Mouse (Mus musculus) embryonic facial prominence, embryonic 14.5 days (tissue): ENCODE data around the gene Mef2b. TPM values are rescaled to one million over a fixed set of nuclear protein-coding genes. Genes with fewer than 3 reads are reported as not detected.

Experiments
- ATAC-seq: fragments of 200-750 bp; cut with Nextera tagmentation; 2 replicates; pipeline ENCODE4 v1.8.0; 2017; ENCODE audit warnings: low read depth, moderate number of reproducible peaks, moderate TSS enrichment
- DNase-seq: peaks from one replicate; pipeline ENCODE4 v3.0.0-alpha.2; 2015; ENCODE audit warnings: low spot score
- H3K27ac ChIP-seq: fragments of 300-500 bp; sonication (generic); replicated peaks from 2 replicates; pipeline ENCODE4 v1.5.1; 2014; ENCODE audit warnings: low read depth, mild to moderate bottlenecking, low read length, moderate library complexity
- H3K27me3 ChIP-seq: fragments of 300-500 bp; sonication (generic); replicated peaks from 2 replicates; pipeline ENCODE4 v1.6.1; 2014; ENCODE audit warnings: low read length; ENCODE audit not compliant: control insufficient read depth, insufficient read depth
- H3K36me3 ChIP-seq: fragments of 300-500 bp; sonication (generic); 2 replicates; pipeline ENCODE4 v1.6.1; 2014; ENCODE audit warnings: low read length, mixed read lengths; ENCODE audit not compliant: control insufficient read depth, insufficient read depth
- H3K4me1 ChIP-seq: fragments of 300-500 bp; sonication (generic); 2 replicates; pipeline ENCODE4 v1.6.1; 2014; ENCODE audit warnings: antibody characterized with exemption, low read length; ENCODE audit not compliant: control insufficient read depth, insufficient read depth
- H3K4me2 ChIP-seq: fragments of 300-500 bp; sonication (generic); 2 replicates; pipeline ENCODE4 v1.6.1; 2014; ENCODE audit warnings: low read depth, mild to moderate bottlenecking, low read length, moderate library complexity, mixed read lengths
- H3K4me3 ChIP-seq: fragments of 300-500 bp; sonication (generic); 2 replicates; pipeline ENCODE4 v1.5.1; 2014; ENCODE audit warnings: low read depth, mild to moderate bottlenecking, low read length
- H3K9ac ChIP-seq: fragments of 300-500 bp; sonication (generic); 2 replicates; pipeline ENCODE4 v1.6.1; 2014; ENCODE audit warnings: low read depth, mild to moderate bottlenecking, low read length, moderate library complexity, mixed read lengths
- H3K9me3 ChIP-seq: fragments of 300-500 bp; sonication (generic); 2 replicates; pipeline ENCODE4 v1.6.1; 2016; ENCODE audit warnings: low read length; ENCODE audit not compliant: control insufficient read depth
- WGBS: fragments of 180-500 bp; shearing (Covaris S2); extraction: QIAGEN DNeasy Blood & Tissue Kit; methylation state at CpG from one replicate; pipeline ENCODE4 v1.1.7; 2014; 5-methylcytosine and 5-hydroxymethylcytosine counted together
- polyA plus RNA-seq: library from polyadenylated mRNA; unstranded; fragments of >200 nt; fragmentation: Nextera tagmentation; extraction: Ambion mirVana; gene quantifications from 2 replicates; pipeline ENCODE4 v1.2.1, GENCODE M21; 2014

Gene Mef2b
- polyA plus RNA-seq, 1 experiment from 2014 or later: 4.9 TPM

GRCm38 (mm10) chr8:70112401-70113016, 27.0 kb upstream of the Mef2b start:
- DNase-seq (no peak), ATAC-seq (peak; percentile 44; the same call in 1 of the 2 replicates)
- H3K27me3 ChIP-seq: peaks cover 75% of the 10 kb centered on the region
- H3K4me1 ChIP-seq: 0 out of 2 replicates have a peak, but pooled peaks cover 4% of the 10 kb centered on the region
- no peak overlapping the region for H3K9ac ChIP-seq
- 8% methylated on average over 43 of the region's 43 CpGs for WGBS
- no peak overlapping the region for H3K27ac ChIP-seq
- no peak overlapping the region for H3K4me3 ChIP-seq
- no peaks in the 10 kb centered on the region for H3K36me3 ChIP-seq
- H3K9me3 ChIP-seq: no peaks in the 10 kb centered on the region
- no peak overlapping the region for H3K4me2 ChIP-seq

- no peak for DNase-seq
- H3K4me3 ChIP-seq: no peak overlapping the region
- no peak overlapping the region for H3K4me2 ChIP-seq
- H3K9ac ChIP-seq: no peak overlapping the region
- H3K4me1 ChIP-seq: 0 out of 2 replicates have a peak, but pooled peaks cover 4% of the 10 kb centered on the region
- H3K27me3 ChIP-seq: peaks cover 95% of the 10 kb centered on the region
- no peak overlapping the region for H3K27ac ChIP-seq
- ATAC-seq: no peak
- 14% methylated on average over 6 of the region's 6 CpGs for WGBS
- no peaks in the 10 kb centered on the region for H3K36me3 ChIP-seq
- H3K9me3 ChIP-seq: no peaks in the 10 kb centered on the region
Observed at GRCm38 (mm10) chr8:70114488-70114887, 25.0 kb upstream of the Mef2b start.

- Histone ChIP-seq H3K27ac (no peak overlapping the region), H3K9me3 (no peaks in the 10 kb centered on the region), H3K4me2 (no peak overlapping the region), H3K9ac (no peak overlapping the region), H3K36me3 (no peaks in the 10 kb centered on the region), H3K27me3 (peaks cover 98% of the 10 kb centered on the region), H3K4me1 (0 out of 2 replicates have a peak, but pooled peaks cover 4% of the 10 kb centered on the region), H3K4me3 (no peak overlapping the region)
- 69% methylated on average over 13 of the region's 13 CpGs for WGBS
- DNase-seq: no peak
- ATAC-seq: no peak
Observed at GRCm38 (mm10) chr8:70114892-70115291, 24.6 kb upstream of the Mef2b start.

GRCm38 (mm10) chr8:70117611-70118010, 21.9 kb upstream of the Mef2b start:
- DNase-seq: peak; percentile 72
- no peaks in the 10 kb centered on the region for H3K9me3 ChIP-seq

GRCm38 (mm10) chr8:70118726-70119700, 20.5 kb upstream of the Mef2b start:
- DNase-seq: no peak

More at GRCm38 (mm10) chr8:70117611-70118010, 21.9 kb upstream of the Mef2b start:
- Histone ChIP-seq H3K27ac (no peak overlapping the region), H3K4me2 (no peak overlapping the region), H3K36me3 (no peaks in the 10 kb centered on the region), H3K4me3 (no peak overlapping the region), H3K4me1 (no peaks in the 10 kb centered on the region), H3K27me3 (peaks cover 78% of the 10 kb centered on the region), H3K9ac (no peak overlapping the region)
- WGBS: 7% methylated on average over 9 of the region's 9 CpGs
- no peak for ATAC-seq

DNA sequence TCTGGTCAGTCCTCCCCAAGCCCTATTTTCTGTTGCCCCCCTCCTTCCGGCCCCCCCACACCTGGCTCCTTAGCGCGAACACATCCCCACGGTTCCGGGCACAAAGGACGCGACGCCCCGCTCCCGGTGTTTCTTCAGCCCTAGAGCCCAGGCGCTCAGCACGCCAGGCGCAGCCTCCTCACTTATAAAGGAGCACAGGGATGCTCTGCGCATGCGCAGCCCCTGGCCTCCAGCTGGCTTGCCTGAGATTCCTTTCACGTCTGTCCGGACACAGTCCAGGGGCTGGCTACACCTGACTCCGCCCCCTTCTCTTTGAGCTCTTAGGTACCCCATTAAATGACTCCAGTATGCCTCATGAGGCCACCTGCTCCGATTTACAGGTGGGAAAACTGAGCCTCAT, 18.8 kb upstream of the Mef2b start, which contains the start of gene Ncan:
Gene Ncan (minus strand): TSS at position 207 of the 400 bp plus-strand sequence.
- Histone ChIP-seq H3K4me1 (no peaks in the 10 kb centered on the region), H3K9me3 (no peaks in the 10 kb centered on the region), H3K9ac (peak within 1 kb of the TSS; percentile 51), H3K4me3 (peak within 1 kb of the TSS; percentile 19), H3K27me3 (peaks cover 47% of the 10 kb centered on the region), H3K36me3 (no peaks in the 10 kb centered on the region), H3K27ac (no peak within 1 kb of the TSS), H3K4me2 (peak within 1 kb of the TSS; percentile 48)
- DNase-seq: peak; percentile 86
- ATAC-seq: peak; percentile 65
- 1% methylated on average over 19 of the region's 19 CpGs for WGBS

More at GRCm38 (mm10) chr8:70118726-70119700, 20.5 kb upstream of the Mef2b start:
- H3K9me3 ChIP-seq: no peaks in the 10 kb centered on the region
- 10% methylated on average over 17 of the region's 17 CpGs for WGBS
- peaks cover 64% of the 10 kb centered on the region for H3K27me3 ChIP-seq
- H3K36me3 ChIP-seq: no peaks in the 10 kb centered on the region
- no peaks in the 10 kb centered on the region for H3K4me1 ChIP-seq
- peak overlapping the region; percentile 6; the same call in 1 of the 2 replicates for H3K4me2 ChIP-seq
- no peak overlapping the region for H3K27ac ChIP-seq
- peak; percentile 28; the same call in 1 of the 2 replicates for ATAC-seq
- no peak overlapping the region for H3K9ac ChIP-seq
- no peak overlapping the region; the same call in 1 of the 2 replicates for H3K4me3 ChIP-seq

- Histone ChIP-seq H3K27ac (no peak overlapping the region), H3K27me3 (peaks cover 28% of the 10 kb centered on the region), H3K9ac (no peak overlapping the region), H3K4me3 (no peak overlapping the region), H3K36me3 (no peaks in the 10 kb centered on the region), H3K4me2 (no peak overlapping the region), H3K4me1 (no peaks in the 10 kb centered on the region), H3K9me3 (no peaks in the 10 kb centered on the region)
- 58% methylated on average over 2 of the region's 2 CpGs for whole genome bisulfite sequencing
- ATAC-seq (no peak), DNase-seq (no peak)
Observed at GRCm38 (mm10) chr8:70122863-70123262, 16.6 kb upstream of the Mef2b start.

DNA sequence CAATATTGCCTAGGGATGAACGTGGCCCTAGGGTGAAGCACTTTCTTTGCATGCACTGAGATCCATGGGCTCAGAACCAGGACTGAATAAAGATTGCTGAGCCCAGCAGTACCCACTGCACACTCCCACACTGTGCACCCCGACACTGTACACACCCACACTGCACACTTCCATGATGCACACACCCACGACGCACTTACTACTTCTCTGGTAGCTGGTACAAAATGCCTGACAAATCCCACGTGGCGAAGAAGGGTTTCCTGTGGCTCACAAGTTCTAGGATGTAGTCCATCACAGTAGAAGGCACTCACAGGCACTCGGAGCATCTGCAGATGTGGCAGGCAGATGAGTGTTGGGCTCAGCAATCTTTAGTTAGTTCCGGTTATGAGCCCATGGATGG, 14.5 kb upstream of the Mef2b start:
- Histone ChIP-seq H3K4me2 (no peak overlapping the region), H3K4me1 (no peaks in the 10 kb centered on the region), H3K27me3 (peaks cover 6% of the 10 kb centered on the region), H3K36me3 (no peaks in the 10 kb centered on the region), H3K27ac (no peak overlapping the region), H3K9me3 (no peaks in the 10 kb centered on the region), H3K9ac (no peak overlapping the region), H3K4me3 (no peak overlapping the region)
- ATAC-seq (no peak), DNase-seq (no peak)
- WGBS: 65% methylated on average over 8 of the region's 8 CpGs
